Mouse (Mus musculus) cerebellum, postnatal 4 days (tissue): ENCODE measurements around the gene Ctbp2.

Experiments used
- DNase-seq, 2 experiments: peaks; one replicate each; pipeline ENCODE4 v3.0.0; 2022; ENCODE audit warnings: low spot score in 2 of 2, mixed read lengths in 1 of 2

Ctbp2 gene

GRCm38 (mm10) chr7:133123999-133124700 is at the start of gene Ctbp2:
Gene Ctbp2 (minus strand): TSS chr7:133124354.
- peak; percentile 50 to 72 for DNase-seq

DNA sequence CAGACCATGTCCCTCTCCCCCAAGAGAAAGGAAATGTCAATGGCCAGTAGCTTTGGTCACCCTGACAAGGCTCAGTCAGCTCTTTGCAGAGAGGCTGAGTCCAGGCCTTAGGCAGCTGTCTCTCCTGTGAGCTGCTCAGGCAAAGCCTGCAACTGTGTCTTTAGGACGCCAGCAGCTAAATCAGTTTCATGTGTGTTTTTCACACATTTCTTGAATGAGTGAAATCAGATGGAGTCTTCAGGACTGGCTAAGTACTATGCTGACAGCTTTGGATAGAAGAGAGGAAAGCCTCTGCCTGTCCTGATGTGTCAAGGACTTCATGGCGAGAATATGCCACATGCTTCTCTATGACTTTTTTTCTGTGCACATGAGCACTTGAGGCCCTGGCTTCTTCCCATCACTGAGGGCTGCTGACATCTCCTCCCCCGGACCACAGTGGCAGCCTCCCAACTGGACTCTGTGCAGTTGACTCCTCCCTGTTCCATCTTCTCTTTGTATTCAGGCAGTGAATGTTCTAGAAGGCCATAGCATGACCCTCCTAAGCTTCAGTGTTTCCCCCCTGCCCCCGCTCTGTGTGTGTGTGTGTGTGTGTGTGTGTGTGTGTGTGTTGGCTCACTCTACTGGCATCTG is 47.4 kb upstream of the Ctbp2 start:
- DNase-seq, result no peak

DNA sequence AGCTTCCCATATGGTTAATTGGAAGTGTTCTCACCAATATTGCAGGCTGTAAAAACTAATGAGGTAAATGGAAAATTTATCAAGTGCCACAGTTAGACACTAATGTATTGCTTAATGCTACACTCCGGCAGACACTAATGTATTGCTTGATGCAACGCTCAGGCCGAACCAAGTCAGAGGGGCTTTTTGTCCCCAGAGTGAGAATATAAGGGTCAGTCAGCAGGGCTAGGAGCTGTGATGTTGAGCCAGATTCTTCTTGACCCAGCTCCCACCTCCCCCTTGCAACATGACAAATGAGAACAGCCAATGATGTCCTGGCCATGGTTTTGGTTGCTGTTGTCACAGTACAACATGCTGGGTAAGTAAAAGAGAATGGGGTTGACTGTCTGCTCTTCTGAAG is 44.8 kb upstream of the Ctbp2 start:
- DNase-seq, result no peak

- DNase-seq, result no peak
Measured at GRCm38 (mm10) chr7:133167903-133168302, 43.7 kb upstream of the Ctbp2 start.

- no peak for DNase-seq
Measured at GRCm38 (mm10) chr7:133164770-133165169, 40.6 kb upstream of the Ctbp2 start.

GRCm38 (mm10) chr7:133163011-133163410 is 38.9 kb upstream of the Ctbp2 start:
- DNase-seq, result no peak

DNA sequence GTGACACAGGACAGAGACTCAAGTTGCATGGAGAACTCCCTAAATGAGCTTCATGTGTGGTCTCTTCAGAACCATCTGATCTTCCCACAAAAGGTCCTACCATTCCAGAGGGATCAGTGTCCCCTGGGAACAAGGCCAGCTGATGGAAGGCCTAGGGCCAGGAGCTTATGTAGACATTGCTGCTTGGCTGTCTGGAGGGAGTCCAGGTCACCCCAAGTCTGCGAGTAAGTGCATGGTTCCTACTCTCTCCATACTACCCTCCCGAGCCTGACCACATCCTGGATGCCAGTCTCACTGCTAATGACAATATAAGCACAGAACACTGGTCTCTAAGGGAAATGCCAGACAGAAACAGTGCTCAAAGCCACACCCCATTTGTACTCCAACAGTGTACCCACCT is 38.0 kb upstream of the Ctbp2 start:
- no peak for DNase-seq

GRCm38 (mm10) chr7:133161362-133162080 is 37.4 kb upstream of the Ctbp2 start:
- no peak for DNase-seq

DNA sequence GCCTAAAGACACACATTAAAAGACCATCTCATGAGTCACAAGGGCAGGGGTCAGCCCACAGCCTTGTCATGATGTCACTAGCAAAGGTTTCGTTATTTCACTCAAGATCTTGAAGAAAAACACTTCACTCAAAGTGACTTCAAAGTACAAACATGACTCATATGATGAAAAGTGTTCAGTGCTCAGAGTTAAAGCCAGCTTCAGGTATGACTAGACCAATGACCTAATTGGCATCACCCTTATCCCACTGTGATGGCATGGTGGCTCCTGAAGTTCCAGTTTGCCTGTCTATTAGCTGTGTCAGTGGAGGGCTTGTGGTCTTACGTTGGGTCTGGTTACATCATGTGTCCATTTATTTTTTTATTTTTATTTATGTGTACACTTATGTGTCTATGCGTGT is 35.4 kb upstream of the Ctbp2 start:
- no peak for DNase-seq

DNA sequence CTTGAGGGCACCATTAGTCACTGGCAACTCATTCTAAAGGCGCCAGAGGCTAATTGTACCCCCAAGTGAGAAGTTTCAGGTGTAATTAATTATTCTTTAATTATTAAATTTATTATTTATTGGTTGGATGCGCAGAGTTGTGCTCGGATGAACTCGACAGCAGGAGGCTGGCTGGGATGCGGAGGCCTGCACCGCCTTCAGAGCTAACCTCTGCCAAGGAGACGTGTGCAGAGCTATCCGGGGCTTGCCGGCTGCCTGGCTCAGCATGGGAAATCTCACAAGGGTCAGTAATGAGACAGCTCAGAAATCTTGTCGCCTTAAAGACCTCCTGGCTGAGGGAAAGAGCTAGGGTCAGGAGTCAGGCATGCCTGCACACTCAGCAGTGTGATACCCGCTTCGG is 31.5 kb upstream of the Ctbp2 start:
- no peak for DNase-seq

DNA sequence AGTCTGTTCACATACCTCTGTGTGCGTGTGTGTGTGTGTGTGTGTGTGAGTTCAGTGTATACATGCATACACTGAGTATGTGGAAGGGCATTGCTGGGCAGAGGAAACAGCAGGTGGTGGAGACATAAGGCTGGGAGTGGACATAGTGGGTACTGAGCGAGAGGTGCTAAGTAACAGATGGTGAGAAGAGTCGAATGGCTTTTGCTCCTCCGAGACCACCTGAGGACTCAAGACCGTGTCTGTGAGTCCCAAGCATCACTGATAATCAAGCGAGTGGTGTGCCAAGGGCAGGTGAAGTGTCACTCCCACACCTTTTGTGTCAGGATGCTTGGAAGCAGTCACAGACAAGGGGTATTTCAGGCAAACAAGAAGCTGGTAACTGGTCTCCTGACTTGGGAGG is 30.7 kb upstream of the Ctbp2 start:
- no peak for DNase-seq

- DNase-seq, result no peak
Measured at GRCm38 (mm10) chr7:133139689-133140336, 15.7 kb upstream of the Ctbp2 start.

DNA sequence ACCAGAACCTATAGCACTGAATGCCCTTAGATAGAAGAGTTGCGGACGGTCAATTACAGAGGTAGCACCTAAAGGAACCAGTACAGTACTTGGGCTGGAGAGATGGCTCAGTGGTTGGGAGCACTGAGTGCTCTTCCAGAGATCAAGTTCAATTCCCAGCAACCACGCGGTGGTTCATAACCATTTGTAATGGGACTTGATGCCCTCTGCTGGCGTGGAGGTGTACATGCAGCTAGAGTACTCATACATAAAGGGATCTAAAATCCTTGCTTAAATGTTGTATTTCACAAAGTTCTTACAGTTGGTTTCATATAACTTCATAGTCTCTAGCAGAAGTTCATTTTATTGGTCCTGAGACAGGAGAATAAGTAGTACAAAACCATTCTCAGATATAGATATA is 9.4 kb upstream of the Ctbp2 start:
- DNase-seq, result no peak

DNA sequence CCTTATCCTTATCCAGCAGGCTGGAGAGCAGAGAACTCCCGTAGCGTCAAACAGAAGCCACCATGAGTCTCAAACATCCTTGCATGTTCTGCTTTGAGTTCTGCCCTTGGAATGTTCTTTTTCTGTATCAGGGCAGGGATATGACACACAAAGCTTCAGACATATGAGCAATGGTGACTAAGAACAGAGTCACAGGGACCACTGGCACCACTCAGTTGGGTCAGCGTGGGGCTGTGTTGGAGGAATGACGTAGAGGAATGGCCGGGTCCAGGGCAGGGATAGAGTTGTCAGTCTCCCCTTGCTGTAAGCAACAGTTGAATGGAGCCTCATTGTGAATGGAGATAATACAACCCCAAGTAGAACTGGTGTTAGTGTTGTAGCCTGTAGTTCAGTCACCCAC is 8.5 kb upstream of the Ctbp2 start:
- no peak for DNase-seq

DNA sequence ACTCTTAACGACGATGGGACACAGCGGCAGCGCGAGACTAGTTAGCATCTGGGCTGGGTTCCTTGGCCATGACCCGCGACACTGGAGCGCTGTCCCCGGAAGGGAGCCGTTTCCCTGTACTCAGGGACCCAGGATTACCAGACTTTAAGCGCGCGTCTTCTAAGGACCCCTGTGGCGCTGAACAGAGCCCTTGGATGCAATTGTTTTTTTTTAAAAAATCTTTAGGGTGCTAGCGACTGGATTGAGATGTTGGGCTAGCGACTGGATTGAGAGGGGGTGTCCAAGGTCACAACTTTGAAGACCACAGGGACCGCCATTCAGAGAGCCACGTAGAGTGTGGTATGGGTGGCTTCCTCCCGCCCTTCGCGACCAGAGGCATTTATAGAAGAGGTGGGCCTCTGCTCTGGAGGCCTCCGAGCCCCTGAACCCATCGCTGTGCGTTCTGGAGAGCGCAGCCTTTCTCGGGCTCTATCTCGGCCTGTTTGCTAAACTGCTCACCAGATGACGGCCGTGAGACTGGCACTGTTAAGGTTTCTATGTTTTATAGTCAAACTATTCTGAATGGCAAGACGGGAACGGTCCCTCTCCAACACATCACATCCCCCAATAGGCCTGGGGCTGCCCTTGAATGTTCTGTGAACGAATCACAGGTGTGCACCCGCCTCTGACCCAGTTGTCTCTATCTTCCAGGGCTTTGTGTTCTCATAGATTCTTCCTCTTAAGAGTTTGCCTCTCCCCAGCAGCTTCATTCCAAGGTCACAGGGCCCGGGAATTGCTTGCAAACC is 739 bp upstream of the Ctbp2 start:
- peak in 1 of 2 experiments; percentile 24 for DNase-seq

DNA sequence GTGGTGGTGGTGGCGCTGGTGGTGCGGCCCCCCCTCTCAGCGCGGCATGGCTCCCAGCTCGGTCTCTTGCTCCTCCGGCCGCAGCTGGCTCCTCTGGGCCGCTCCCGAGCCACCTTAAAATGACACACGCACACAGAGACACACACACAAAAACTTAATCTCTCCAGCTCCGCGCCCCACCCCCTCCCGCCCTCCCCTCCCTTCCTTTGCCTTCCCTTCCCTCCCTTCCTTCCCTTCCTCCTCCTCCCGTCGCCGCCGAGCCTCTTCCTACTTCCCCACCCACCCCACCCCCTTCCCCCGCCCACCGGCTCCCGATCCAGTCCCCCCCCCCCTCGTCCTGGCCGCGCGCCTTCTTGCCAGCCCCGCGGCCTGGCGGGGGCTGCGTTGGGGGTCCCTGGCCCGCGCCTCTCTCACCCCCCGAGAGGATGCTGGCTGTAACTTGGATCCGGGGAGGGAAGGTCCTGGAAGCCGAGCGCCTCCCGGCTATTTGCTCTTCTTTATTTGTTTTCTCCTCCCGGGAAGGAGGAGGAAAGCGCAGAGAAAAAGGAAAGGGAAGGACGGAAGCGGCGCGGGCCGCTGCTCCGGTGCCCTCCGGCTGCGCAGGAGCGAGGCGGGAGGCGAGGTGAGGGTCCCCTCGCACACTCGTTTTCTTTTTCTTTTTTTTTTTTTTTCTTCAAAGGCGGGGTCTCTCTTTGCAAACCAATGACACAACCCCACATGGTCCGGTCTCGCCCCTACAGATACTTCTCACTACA is 733 bp downstream of the Ctbp2 start, which contains the start of gene Fgfr2:
Gene Fgfr2 (minus strand): TSS at position 107 of the 755 bp plus-strand sequence.
- peak in 1 of 2 experiments; percentile 64 for DNase-seq

GRCm38 (mm10) chr7:133122379-133123243 is 1.5 kb downstream of the Ctbp2 start:
- peak; percentile 49 to 63 for DNase-seq

GRCm38 (mm10) chr7:133121661-133122378 is 2.3 kb downstream of the Ctbp2 start:
- DNase-seq, result peak in 1 of 2 experiments; percentile 47

DNA sequence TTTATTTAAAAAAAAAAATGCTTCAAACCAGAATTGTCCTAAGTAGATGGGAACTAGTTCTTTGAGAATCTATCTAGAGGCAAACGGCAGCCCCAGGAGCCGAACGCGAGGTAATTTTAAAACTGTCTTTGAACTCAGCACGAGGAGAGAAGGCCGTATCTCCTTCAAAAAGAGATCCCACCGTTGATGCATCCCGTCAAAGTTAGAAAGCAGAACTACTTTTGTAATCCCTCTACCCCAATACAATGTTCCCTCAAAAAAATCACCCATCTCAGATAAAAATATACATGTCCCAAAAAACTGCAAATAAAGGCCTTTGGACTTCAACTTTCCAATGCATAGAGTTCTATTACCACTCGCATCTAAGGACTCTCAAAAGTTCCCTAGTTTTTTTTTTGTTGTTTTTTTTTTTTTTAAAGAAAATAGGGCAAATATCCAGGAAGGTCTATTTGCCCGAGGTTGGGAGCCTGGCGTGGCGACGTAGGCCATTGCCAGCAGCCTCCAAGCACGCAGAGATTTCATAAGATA is 3.0 kb downstream of the Ctbp2 start:
- DNase-seq, result no peak
